ENCODE assay signal across 8 mouse cellular contexts in the genomic region with DNA sequence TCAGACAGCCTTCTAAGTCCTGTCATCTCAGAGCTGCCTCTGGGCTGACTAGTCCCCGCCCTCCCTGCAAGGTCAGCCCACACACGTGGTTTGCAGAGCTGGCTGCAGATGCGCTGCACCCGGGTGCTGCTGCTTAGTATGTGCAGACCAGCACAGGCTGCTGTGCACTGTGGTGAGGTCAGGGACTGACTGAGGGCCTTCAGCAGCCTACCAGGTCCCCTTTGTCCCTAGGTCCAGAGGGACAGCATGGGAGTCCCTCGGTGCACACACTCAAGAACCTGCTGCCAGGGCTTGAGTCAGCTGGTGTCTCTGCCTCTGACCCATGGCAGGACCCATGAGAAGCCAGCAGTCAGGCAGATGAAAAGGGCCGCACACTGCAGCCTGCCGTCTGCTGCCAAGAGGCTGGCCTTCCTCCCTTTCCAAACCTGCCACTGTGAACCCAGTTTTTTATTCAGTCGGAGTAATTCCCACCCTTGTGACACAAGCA. TPM values are rescaled to one million over a fixed set of nuclear protein-coding genes. Genes with fewer than 3 reads are reported as not detected.
DNase-seq lines count a peak whose midpoint lies in the region; ATAC-seq lines count a peak whose summit lies in the region.

No protein-coding gene starts in this region.

- H3K4me2 ChIP-seq in embryonic facial prominence, embryonic 15.5 days (replicated peaks) = peak overlapping the region; percentile 12; the same call in 1 of the 2 replicates
- peak overlapping the region; percentile 43 for H3K4me2 ChIP-seq in heart, embryonic 16.5 days (ENCODE audit: low read depth, low read length)
- 0 out of 2 replicates have a peak overlapping the region, but pooled peaks have one; percentile 16 for H3K4me2 ChIP-seq in neural tube, embryonic 12.5 days (replicated peaks)

- peaks cover 5% of the 10 kb centered on the region; the same call in 1 of the 2 replicates for H3K36me3 ChIP-seq in embryonic facial prominence, embryonic 15.5 days
- no peaks in the 10 kb centered on the region for H3K36me3 ChIP-seq in heart, embryonic 16.5 days (ENCODE audit: control insufficient read depth, insufficient read depth)
- no peaks in the 10 kb centered on the region for H3K36me3 ChIP-seq in neural tube, embryonic 12.5 days

- no peak overlapping the region for H3K9ac ChIP-seq in embryonic facial prominence, embryonic 15.5 days
- peak overlapping the region; percentile 49 for H3K9ac ChIP-seq in heart, embryonic 16.5 days (ENCODE audit: low read length)
- H3K9ac ChIP-seq in neural tube, embryonic 12.5 days = no peak overlapping the region

- DNase-seq in ovary, adult 18-20 months (ENCODE audit: low spot score) = peak; percentile 72
- DNase-seq in ovary, postnatal 10 days (ENCODE audit: low spot score) = no peak
- DNase-seq in kidney, postnatal 10 days = peak; percentile 83
- peak; percentile 60 for DNase-seq in lung, adult 18-20 months
- DNase-seq in thymus, adult 18-20 months = peak; percentile 51 to 66

- no peaks in the 10 kb centered on the region for H3K27me3 ChIP-seq in embryonic facial prominence, embryonic 15.5 days
- no peaks in the 10 kb centered on the region for H3K27me3 ChIP-seq in heart, embryonic 16.5 days (ENCODE audit: control insufficient read depth, insufficient read depth, low read length)
- no peaks in the 10 kb centered on the region for H3K27me3 ChIP-seq in neural tube, embryonic 12.5 days (replicated peaks)

- peak; percentile 31; the same call in 1 of the 2 replicates for ATAC-seq in embryonic facial prominence, embryonic 15.5 days (ENCODE audit: insufficient number of reproducible peaks, low FRiP score, low TSS enrichment, low read depth)
- peak; percentile 61 for ATAC-seq in heart, embryonic 16.5 days (replicated peaks; ENCODE audit: extremely low read depth, insufficient read depth, low FRiP score)
- peak; percentile 44 for ATAC-seq in neural tube, embryonic 12.5 days (ENCODE audit: low FRiP score, low read depth)

- no peak overlapping the region for H3K4me3 ChIP-seq in embryonic facial prominence, embryonic 15.5 days (replicated peaks)
- no peak overlapping the region for H3K4me3 ChIP-seq in heart, embryonic 16.5 days (ENCODE audit: low read length)
- no peak overlapping the region for H3K4me3 ChIP-seq in neural tube, embryonic 12.5 days

- H3K9me3 ChIP-seq in embryonic facial prominence, embryonic 15.5 days (replicated peaks) = no peaks in the 10 kb centered on the region
- H3K9me3 ChIP-seq in heart, embryonic 16.5 days (replicated peaks; ENCODE audit: control insufficient read depth, low read length) = no peaks in the 10 kb centered on the region
- H3K9me3 ChIP-seq in neural tube, embryonic 12.5 days = no peaks in the 10 kb centered on the region

- H3K27ac ChIP-seq in embryonic facial prominence, embryonic 15.5 days (replicated peaks) = peak overlapping the region; percentile 87
- peak overlapping the region; percentile 98 for H3K27ac ChIP-seq in heart, embryonic 16.5 days (ENCODE audit: low read length)
- 0 out of 2 replicates have a peak overlapping the region, but pooled peaks have one; percentile 20 for H3K27ac ChIP-seq in neural tube, embryonic 12.5 days

- peaks cover 42% of the 10 kb centered on the region for H3K4me1 ChIP-seq in embryonic facial prominence, embryonic 15.5 days
- H3K4me1 ChIP-seq in heart, embryonic 16.5 days (ENCODE audit: control insufficient read depth, insufficient read depth, low read length) = peaks cover 37% of the 10 kb centered on the region
- H3K4me1 ChIP-seq in neural tube, embryonic 12.5 days = peaks cover 34% of the 10 kb centered on the region

- 11% methylated on average over 8 of the region's 8 CpGs for WGBS in embryonic facial prominence, embryonic 15.5 days
- WGBS in heart, embryonic 16.5 days = 5% methylated on average over 8 of the region's 8 CpGs
- WGBS in neural tube, embryonic 12.5 days = 16% methylated on average over 8 of the region's 8 CpGs

RNA-seq across cellular contexts. Expression of gene Dnmt3a, which starts 25.4 kb away (rescaled TPM):
- 114 and 135 TPM in 2 replicates for polyA plus RNA-seq in embryonic facial prominence, embryonic 15.5 days (2015; fragmentation: Nextera tagmentation; extraction: Ambion mirVana)
- polyA plus RNA-seq in heart, embryonic 16.5 days (2015; fragmentation: Nextera tagmentation; extraction: Ambion mirVana) = 55.1 and 82.6 TPM in 2 replicates
- polyA plus RNA-seq in neural tube, embryonic 12.5 days (2016; fragmentation: Nextera tagmentation; extraction: Ambion mirVana) = 146 and 175 TPM in 2 replicates

Comparison
In these comparisons a context has a peak if more than half of its experiments do, and no peak if none do; other contexts are left out.
1. H3K27ac ChIP-seq: peak in every context shown above with its lines; median percentile 98 in heart, embryonic 16.5 days; 87 in embryonic facial prominence, embryonic 15.5 days; 20 in neural tube, embryonic 12.5 days.